Mouse (Mus musculus): ENCODE results near the gene Map3k13. TPM values are rescaled to one million over a fixed set of nuclear protein-coding genes. Genes with fewer than 3 reads are reported as not detected.

Map3k13 gene
- 0.36 and 0.53 TPM in 2 replicates for total RNA-seq (2012; rRNA removed)

DNA sequence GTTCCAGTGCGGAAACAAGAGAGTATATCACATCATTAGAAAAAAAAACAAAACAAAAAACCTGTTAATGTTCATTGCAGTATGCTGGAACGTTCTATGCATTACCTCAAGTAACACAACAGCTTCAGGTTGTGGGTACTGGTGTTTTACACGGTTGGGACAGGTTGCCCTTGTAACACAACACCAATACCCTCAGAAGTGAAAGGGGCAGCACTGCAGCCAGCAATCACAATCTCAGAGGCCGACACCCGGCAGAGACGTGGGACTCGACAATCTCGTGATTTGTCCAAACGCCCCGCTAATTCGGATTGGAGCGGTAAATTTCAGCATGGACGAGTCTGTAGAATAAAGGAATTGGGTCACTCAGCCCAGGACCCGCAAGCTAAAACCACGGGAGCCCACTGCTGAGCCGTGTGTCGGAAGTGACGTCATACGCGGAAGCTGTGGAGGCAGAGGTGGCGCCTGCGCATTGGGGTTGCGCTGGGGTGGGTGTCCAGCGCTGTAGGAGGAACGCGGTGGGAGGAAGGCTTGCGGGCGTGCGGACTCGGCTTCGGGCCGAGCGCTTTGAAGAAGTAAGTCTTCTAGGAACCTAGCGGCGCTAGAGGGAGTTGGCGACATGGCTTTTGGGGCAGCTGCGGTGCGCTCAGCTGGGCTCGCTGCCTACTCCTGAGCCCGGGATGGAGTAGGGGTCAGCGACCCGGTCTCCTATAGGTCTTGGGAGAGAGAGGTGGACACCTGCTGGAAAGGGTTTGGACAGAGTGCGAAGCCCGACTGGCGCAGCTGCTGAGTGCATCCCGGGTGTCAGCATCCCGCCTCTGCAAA, at the start of gene Map3k13:
Gene Map3k13 (plus strand): TSS at position 472 of the 822 bp plus-strand sequence.
- Histone ChIP-seq H3K36me3 (ENCODE audit: control insufficient read depth, insufficient read depth, low read length, poor library complexity, severe bottlenecking) (no peaks in the 10 kb centered on the region), H3K4me3 (ENCODE audit: insufficient read depth in 1 of 2, low read depth in 1 of 2, low read length in 2 of 2, poor library complexity in 1 of 2, severe bottlenecking in 1 of 2) (peak within 1 kb of the TSS; percentile 63 to 82), H3K27ac (ENCODE audit: insufficient read depth, low read depth, low read length, poor library complexity, severe bottlenecking) (no peak within 1 kb of the TSS), H3K9me3 (ENCODE audit: control insufficient read depth, insufficient read depth, low read depth, low read length) (no peaks in the 10 kb centered on the region), H3K9ac (ENCODE audit: insufficient read depth, low read depth, low read length, poor library complexity, severe bottlenecking) (peak within 1 kb of the TSS; percentile 85), H3K4me1 (ENCODE audit: control insufficient read depth in 2 of 2, insufficient read depth in 2 of 2, low read length in 2 of 2, poor library complexity in 1 of 2) (peaks cover 0 to 2% of the 10 kb centered on the region in 2 experiments; a peak in 1 of 4 replicates)
- DNase-seq (ENCODE audit: low read depth, low spot score), result peak; percentile 90
- in situ Hi-C loops (cut with MboI; ENCODE audit: low sequenced_read_pairs in 2 of 2, unreplicated experiment in 2 of 2), result no loop called here
- TF ChIP-seq ZNF384 (IDR thresholded peaks at IDR 0.05; ENCODE audit: low read depth, low read length) (no peak), ZC3H11A (IDR thresholded peaks at IDR 0.05; ENCODE audit: borderline replicate concordance, low read depth, low read length) (no peak), CHD2 (IDR thresholded peaks at IDR 0.05; ENCODE audit: low read depth, low read length) (no peak), MAFK (IDR thresholded peaks at IDR 0.05; ENCODE audit: insufficient read depth, low read depth, low read length) (no peak), HCFC1 (IDR thresholded peaks at IDR 0.05; ENCODE audit: borderline replicate concordance, insufficient read depth, low read length) (no peak; the same call in 1 of the 2 replicates)

DNA sequence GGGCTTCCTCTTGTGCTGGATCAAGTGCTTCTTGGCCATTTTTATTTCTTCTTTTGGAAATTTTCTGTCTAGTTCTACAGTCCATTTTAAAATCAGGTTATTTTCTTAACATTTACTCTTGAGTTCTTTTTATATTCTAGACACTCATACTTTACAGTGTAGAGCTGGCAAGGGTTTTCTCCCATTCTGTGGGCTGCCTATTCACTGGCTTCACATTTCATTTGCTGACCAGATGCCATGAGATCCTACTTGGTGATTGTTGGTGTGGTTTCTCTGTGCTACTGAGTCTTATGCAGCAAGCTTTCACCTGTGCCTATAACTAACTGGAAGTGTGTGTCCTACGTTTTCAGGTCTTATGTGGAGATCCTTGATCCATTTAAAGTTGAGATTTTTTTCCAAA, 35.7 kb upstream of the Map3k13 start:
- TF ChIP-seq ZC3H11A (IDR thresholded peaks at IDR 0.05; ENCODE audit: borderline replicate concordance, low read depth, low read length) (no peak), ZNF384 (IDR thresholded peaks at IDR 0.05; ENCODE audit: low read depth, low read length) (no peak), MAFK (IDR thresholded peaks at IDR 0.05; ENCODE audit: insufficient read depth, low read depth, low read length) (no peak), CHD2 (IDR thresholded peaks at IDR 0.05; ENCODE audit: low read depth, low read length) (no peak), HCFC1 (IDR thresholded peaks at IDR 0.05; ENCODE audit: borderline replicate concordance, insufficient read depth, low read length) (no peak)
- no peak for DNase-seq (ENCODE audit: low read depth, low spot score)
- H3K9ac ChIP-seq (ENCODE audit: insufficient read depth, low read depth, low read length, poor library complexity, severe bottlenecking), result no peak overlapping the region
- in situ Hi-C loops (cut with MboI; ENCODE audit: low sequenced_read_pairs in 2 of 2, unreplicated experiment in 2 of 2), result no loop called here
- no peaks in the 10 kb centered on the region for H3K36me3 ChIP-seq (ENCODE audit: control insufficient read depth, insufficient read depth, low read length, poor library complexity, severe bottlenecking)
- no peak overlapping the region for H3K4me3 ChIP-seq (ENCODE audit: insufficient read depth in 1 of 2, low read depth in 1 of 2, low read length in 2 of 2, poor library complexity in 1 of 2, severe bottlenecking in 1 of 2)
- H3K27ac ChIP-seq (ENCODE audit: insufficient read depth, low read depth, low read length, poor library complexity, severe bottlenecking), result no peak overlapping the region
- H3K4me1 ChIP-seq (ENCODE audit: control insufficient read depth in 2 of 2, insufficient read depth in 2 of 2, low read length in 2 of 2, poor library complexity in 1 of 2), result no peaks in the 10 kb centered on the region
- no peaks in the 10 kb centered on the region for H3K9me3 ChIP-seq (ENCODE audit: control insufficient read depth, insufficient read depth, low read depth, low read length)

DNA sequence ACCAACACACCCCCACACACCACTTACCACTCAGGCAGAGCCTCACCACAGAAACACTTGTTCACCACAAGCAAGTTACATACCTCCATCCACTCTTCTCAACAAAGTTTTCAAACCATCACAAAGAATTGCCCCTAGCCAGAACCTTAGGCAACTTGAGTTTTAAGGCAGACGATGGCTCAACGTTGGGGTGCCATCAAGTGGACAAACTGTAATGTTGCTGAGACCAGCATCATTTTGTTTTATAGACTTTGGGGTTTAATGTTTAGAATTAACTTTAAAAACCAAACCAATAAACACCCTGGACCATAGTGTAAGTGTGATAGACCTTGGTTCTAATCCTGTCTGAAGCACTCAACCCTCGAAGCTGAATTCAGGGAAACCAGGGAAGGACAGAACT, 25.9 kb upstream of the Map3k13 start:
- in situ Hi-C loops (cut with MboI; ENCODE audit: low sequenced_read_pairs in 2 of 2, unreplicated experiment in 2 of 2), result no loop called here
- H3K27ac ChIP-seq (ENCODE audit: insufficient read depth, low read depth, low read length, poor library complexity, severe bottlenecking), result no peak overlapping the region
- DNase-seq (ENCODE audit: low read depth, low spot score), result no peak
- 0 out of 4 replicates have a peak, but pooled peaks cover 0 to 2% of the 10 kb centered on the region in 2 experiments for H3K4me1 ChIP-seq (ENCODE audit: control insufficient read depth in 2 of 2, insufficient read depth in 2 of 2, low read length in 2 of 2, poor library complexity in 1 of 2)
- TF ChIP-seq CHD2 (IDR thresholded peaks at IDR 0.05; ENCODE audit: low read depth, low read length), result no peak
- TF ChIP-seq ZC3H11A (IDR thresholded peaks at IDR 0.05; ENCODE audit: borderline replicate concordance, low read depth, low read length), result no peak
- no peak for TF ChIP-seq MAFK (IDR thresholded peaks at IDR 0.05; ENCODE audit: insufficient read depth, low read depth, low read length)
- no peak for TF ChIP-seq HCFC1 (IDR thresholded peaks at IDR 0.05; ENCODE audit: borderline replicate concordance, insufficient read depth, low read length)
- no peak for TF ChIP-seq ZNF384 (IDR thresholded peaks at IDR 0.05; ENCODE audit: low read depth, low read length)
- H3K4me3 ChIP-seq (ENCODE audit: insufficient read depth in 1 of 2, low read depth in 1 of 2, low read length in 2 of 2, poor library complexity in 1 of 2, severe bottlenecking in 1 of 2), result no peak overlapping the region
- no peaks in the 10 kb centered on the region for H3K9me3 ChIP-seq (ENCODE audit: control insufficient read depth, insufficient read depth, low read depth, low read length)
- H3K9ac ChIP-seq (ENCODE audit: insufficient read depth, low read depth, low read length, poor library complexity, severe bottlenecking), result no peak overlapping the region
- no peaks in the 10 kb centered on the region for H3K36me3 ChIP-seq (ENCODE audit: control insufficient read depth, insufficient read depth, low read length, poor library complexity, severe bottlenecking)

DNA sequence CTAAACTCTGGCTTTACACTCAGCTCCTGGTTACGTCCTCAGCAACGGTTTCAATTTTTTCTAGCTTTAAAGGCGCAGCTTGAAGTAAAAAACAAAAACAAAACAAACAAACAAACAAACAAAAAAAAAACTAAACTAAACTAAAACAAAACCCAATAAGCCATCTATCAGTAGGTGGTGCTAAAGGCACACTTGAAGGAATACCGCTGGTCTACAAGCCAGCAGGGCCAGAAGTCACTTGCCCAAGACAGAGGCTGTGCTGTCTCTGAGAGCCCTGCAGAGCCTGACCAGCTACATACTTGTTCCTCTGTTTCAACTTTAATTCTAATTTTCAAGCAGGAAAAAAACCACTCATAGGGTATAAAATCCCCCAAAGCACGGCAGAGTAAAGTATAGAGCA, 24.5 kb upstream of the Map3k13 start:
- Histone ChIP-seq H3K36me3 (ENCODE audit: control insufficient read depth, insufficient read depth, low read length, poor library complexity, severe bottlenecking) (no peaks in the 10 kb centered on the region), H3K27ac (ENCODE audit: insufficient read depth, low read depth, low read length, poor library complexity, severe bottlenecking) (no peak overlapping the region), H3K9ac (ENCODE audit: insufficient read depth, low read depth, low read length, poor library complexity, severe bottlenecking) (no peak overlapping the region), H3K4me3 (ENCODE audit: insufficient read depth in 1 of 2, low read depth in 1 of 2, low read length in 2 of 2, poor library complexity in 1 of 2, severe bottlenecking in 1 of 2) (no peak overlapping the region), H3K4me1 (ENCODE audit: control insufficient read depth in 2 of 2, insufficient read depth in 2 of 2, low read length in 2 of 2, poor library complexity in 1 of 2) (0 out of 4 replicates have a peak, but pooled peaks cover 0 to 2% of the 10 kb centered on the region in 2 experiments), H3K9me3 (ENCODE audit: control insufficient read depth, insufficient read depth, low read depth, low read length) (no peaks in the 10 kb centered on the region)
- no peak for TF ChIP-seq MAFK (IDR thresholded peaks at IDR 0.05; ENCODE audit: insufficient read depth, low read depth, low read length)
- TF ChIP-seq ZNF384 (IDR thresholded peaks at IDR 0.05; ENCODE audit: low read depth, low read length), result no peak
- TF ChIP-seq CHD2 (IDR thresholded peaks at IDR 0.05; ENCODE audit: low read depth, low read length), result no peak
- no peak for TF ChIP-seq HCFC1 (IDR thresholded peaks at IDR 0.05; ENCODE audit: borderline replicate concordance, insufficient read depth, low read length)
- TF ChIP-seq ZC3H11A (IDR thresholded peaks at IDR 0.05; ENCODE audit: borderline replicate concordance, low read depth, low read length), result no peak
- no peak for DNase-seq (ENCODE audit: low read depth, low spot score)
- in situ Hi-C loops (cut with MboI; ENCODE audit: low sequenced_read_pairs in 2 of 2, unreplicated experiment in 2 of 2), result no loop called here
